Mouse (Mus musculus): ENCODE measurements around the gene Gm20388.
A peak's percentile ranks its signal among the peaks of the same experiment; 100 is the strongest.
"Not testable (repeated sequence)": the region's sequence is repeated elsewhere in the genome, so short reads cannot be mapped to it uniquely, and the experiment has no call there.

Gm20388 gene

DNA sequence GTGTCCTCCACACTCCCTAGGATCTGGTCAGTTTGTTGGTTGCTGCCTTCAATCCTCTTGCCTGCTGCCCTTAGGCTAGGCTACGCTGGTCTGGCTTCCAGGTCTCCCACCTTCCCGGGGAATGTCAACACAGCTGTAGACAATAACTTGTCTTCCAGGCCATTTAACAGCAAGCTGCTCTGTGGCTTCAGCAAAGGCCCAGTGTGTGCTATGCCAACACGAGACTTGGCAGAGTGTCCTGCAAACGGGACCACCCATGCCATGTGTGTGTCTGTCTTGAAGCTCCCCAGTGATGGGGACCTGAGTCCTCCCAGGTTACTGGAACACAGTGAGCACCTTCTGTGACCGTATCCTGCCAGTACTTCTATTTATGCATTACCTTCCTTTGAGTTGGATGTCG lies 1493.2 kb downstream of the Gm20388 start:
- DNase-seq (ENCODE audit: low spot score in 2 of 2), result no peak

GRCm38 (mm10) chr8:121418081-121418480 lies 1507.4 kb downstream of the Gm20388 start:
- DNase-seq (ENCODE audit: low spot score in 2 of 2), result no peak

DNA sequence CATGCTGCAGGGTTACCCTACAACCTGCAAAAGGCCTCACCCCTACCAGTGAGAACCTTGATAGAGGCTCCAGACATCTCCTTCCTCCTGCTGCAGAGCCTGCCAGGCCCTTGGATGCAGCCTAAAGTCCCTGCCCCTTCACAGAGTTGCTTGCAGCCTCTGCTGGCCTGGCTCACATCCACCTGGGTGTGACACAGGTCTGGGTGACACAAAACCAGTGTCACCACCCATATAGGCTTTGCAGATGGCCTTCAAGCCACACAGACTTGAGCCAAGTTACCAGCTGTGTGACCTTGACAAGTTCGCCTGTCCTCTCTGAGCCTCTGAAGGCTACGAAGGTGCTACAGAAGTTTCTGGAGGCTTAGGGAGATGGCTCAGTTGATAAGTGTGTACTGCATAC lies 1508.9 kb downstream of the Gm20388 start:
- DNase-seq (ENCODE audit: low spot score in 2 of 2), result no peak

DNA sequence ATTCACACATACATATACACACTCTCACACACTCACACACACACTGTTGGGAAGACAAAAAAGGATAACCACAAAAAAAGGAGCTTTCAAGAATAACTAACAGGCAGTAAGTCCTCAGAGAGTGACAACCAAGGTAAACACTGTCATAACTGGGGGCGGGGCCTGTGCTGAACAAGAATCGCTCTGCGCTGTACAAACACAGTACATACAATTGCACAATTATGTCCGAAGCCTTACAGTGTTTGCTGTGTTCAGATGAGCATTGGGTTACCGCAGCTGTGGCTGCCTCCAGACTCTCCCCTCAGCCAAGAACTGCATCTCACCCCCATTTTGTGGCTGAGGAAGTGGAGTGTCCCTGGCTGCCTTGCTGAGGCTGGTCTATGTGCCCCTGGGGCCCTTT lies 1510.4 kb downstream of the Gm20388 start:
- no peak for DNase-seq (ENCODE audit: low spot score in 2 of 2)

DNA sequence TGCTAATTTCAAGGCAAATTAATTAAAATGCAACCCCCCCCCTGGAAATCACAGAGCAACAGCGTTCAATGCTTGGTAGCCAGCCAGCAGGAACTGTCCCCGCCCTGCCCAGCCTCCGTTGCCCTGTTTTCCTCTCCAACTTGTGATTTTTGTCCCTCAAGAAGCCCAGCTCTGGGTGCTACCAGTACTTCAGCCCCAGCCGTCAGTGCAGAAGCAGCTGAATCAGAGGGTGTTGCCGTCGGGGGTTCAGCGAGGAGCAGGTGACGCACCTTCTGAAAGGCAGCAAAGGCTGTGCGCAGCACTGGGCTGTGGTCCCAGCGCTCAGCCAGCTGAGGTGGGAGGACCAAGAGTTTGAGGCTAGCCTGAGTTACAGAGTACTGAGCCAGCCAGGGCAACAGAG lies 1513.4 kb downstream of the Gm20388 start:
- DNase-seq (ENCODE audit: low spot score in 2 of 2), result no peak

DNA sequence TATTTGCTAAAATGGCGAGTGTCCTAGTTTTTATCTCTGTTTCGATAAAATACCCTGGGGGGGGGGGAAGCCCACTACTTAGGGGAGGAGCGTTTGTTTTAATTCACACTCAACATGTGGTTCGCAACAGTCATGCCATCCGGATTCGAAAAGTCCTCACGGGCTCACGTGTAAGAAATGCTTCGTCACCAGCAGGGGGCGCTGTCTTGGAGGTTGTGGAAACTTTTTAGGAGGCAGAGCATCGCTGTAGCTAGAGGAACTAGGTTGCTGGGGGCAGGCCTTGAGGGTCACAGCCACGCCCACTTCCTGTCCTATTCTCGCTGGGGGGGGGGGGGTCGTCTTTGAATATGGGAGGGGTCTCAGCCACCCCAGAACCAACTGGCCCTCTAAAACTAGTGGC lies 1514.0 kb downstream of the Gm20388 start:
- no peak for DNase-seq (ENCODE audit: low spot score in 2 of 2)

DNA sequence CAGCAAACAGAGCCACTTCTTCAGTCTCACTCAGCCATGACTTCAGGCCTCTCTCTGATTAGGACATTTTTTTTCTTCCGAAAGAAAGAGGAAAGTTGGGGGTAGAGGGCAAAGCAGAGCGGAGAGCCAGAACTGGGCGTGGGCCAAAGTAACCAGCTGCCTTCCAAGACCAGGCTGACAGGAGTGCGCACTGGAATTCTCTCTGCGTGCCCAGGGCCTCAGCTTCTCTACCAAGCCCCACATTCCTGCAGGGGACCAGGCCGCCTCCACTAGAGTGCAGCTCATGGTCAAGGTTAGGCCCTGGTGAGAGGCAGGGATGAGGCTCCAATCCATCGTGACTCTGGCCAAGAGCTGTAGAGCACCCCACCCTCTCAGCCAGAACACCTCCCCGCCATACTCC lies 1520.9 kb downstream of the Gm20388 start:
- no peak for DNase-seq (ENCODE audit: low spot score in 2 of 2)

GRCm38 (mm10) chr8:121433466-121433865 lies 1522.8 kb downstream of the Gm20388 start:
- no peak for DNase-seq (ENCODE audit: low spot score in 2 of 2)

DNA sequence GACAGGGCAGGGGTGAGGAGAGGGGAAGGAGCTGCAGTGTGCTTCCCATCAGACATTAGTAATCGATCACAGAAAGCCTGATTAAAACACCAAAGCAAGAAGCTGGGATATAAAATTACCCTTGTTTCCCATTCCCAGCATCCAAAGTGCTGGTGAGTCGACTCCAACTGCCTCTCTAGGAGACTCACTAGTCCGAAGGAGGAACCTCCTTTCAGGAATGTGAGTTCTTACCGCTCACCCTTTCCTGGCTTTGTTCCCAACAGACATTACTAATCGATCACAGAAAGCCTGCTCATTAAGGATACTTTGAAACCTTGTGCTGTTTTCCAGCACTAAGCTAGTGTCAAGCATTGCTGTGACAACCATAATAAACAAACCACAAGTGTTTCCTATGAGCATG lies 1526.0 kb downstream of the Gm20388 start:
- DNase-seq (ENCODE audit: low spot score in 2 of 2), result no peak

GRCm38 (mm10) chr8:121437506-121437905 lies 1526.9 kb downstream of the Gm20388 start:
- no peak for DNase-seq (ENCODE audit: low spot score in 2 of 2)

DNA sequence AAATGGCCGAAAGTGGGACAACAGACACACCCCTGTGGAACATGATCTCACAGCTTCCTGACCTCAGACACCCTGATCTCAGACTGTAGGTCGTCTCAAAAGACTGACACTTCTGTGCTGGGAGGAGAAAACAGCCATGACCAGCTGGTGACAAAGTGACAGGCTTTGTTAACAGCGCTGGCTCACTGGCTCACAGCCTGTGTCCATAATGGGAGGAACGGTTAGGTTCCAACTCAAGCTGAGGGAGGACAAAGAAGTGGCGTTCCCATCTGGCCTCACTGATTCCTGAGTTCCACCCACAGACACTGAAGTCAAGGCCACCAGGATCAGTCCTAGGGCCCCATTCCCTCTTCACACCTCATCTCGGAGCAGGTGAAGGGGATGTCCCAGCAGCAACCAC lies 1527.5 kb downstream of the Gm20388 start:
- no peak for DNase-seq (ENCODE audit: low spot score in 2 of 2)

- DNase-seq (ENCODE audit: low spot score in 2 of 2), result no peak
Observed at GRCm38 (mm10) chr8:121439351-121439750, 1528.7 kb downstream of the Gm20388 start.

DNA sequence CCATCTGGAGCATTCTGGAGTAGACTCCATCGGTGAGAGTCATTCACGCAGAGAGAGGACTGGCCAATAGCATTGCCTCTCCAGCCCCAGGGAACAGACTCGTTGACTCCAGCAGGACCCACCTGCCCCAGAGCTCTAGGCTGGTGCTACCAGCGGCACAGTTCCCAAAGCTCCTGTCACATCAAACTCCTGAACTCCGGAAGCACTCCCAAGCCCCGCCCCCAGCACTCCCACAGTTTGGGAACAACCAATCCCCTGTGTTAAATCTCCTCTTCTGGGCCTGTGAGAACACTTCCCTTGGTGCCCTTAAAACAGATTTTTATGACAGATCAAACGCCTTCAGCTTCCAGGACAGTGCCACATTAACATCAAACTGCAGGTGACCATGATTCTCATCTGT lies 1532.7 kb downstream of the Gm20388 start:
- no peak for DNase-seq (ENCODE audit: low spot score in 2 of 2)

DNA sequence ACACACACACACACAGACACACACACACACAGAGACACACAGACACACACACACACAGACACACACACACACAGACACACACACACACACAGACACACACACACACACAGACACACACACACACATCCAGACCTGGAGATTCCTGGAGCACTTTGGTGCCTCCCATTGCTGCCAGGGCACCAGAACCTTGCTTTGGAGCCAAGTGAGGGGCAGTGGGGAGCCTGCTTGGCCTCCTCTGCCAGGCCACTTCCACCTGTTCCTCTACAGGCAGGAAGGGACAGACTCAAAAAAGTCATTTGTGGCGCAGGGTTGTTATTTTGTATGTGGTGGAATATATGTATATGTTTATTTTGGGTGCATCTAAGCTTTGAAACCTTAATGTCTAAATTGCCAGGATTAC lies 1533.9 kb downstream of the Gm20388 start:
- not testable (repeated sequence) for DNase-seq (ENCODE audit: low spot score in 2 of 2)

GRCm38 (mm10) chr8:121445027-121445471 lies 1534.4 kb downstream of the Gm20388 start:
- DNase-seq (ENCODE audit: low spot score in 2 of 2), result peak; percentile 36 to 43

DNA sequence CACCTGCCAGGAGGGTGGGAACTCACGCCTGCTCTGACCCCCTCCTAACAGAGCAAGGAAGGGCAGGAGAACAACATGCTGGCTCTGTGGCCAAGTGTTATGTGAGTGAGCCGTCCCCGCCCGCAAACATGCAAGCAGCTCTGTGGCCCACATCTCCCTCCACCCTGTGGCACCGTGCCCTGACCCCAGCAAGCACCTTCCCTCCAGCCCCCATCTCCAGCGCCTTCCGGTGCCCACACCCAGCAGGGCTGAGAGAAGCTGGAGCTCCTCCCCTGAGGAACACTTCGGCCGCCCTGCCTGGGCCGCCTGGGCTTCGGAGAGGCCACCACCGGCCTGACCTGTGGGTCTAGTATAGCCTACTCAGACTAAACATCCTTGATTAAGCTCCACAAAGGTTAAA lies 1535.5 kb downstream of the Gm20388 start:
- no peak for DNase-seq (ENCODE audit: low spot score in 2 of 2)

GRCm38 (mm10) chr8:121446862-121447261 lies 1536.2 kb downstream of the Gm20388 start:
- DNase-seq (ENCODE audit: low spot score in 2 of 2), result no peak

GRCm38 (mm10) chr8:121450211-121450610 lies 1539.6 kb downstream of the Gm20388 start:
- no peak for DNase-seq (ENCODE audit: low spot score in 2 of 2)

- no peak for DNase-seq (ENCODE audit: low spot score in 2 of 2)
Observed at GRCm38 (mm10) chr8:121451404-121452076, 1540.9 kb downstream of the Gm20388 start.

GRCm38 (mm10) chr8:121454737-121455136 lies 1544.1 kb downstream of the Gm20388 start:
- DNase-seq (ENCODE audit: low spot score in 2 of 2), result no peak

DNA sequence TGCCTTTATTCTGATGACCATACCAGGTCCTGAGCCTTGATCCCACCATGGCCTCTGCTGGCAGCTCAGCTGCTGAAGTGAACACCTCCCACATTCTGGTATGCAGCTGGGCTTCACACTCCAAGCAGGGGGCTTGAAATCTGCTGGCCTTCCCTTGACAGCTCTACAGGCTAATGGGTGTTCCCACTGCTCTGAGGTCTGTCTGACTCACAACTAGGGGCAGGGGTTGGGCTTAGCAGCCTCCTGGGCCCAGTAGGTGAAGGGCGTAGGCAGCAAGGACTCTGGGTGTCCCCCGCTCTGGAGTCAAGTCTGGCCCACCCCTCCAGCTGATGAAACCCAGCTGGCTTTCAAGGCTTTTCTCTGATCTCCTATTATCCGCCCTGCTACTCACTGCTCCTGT lies 1550.6 kb downstream of the Gm20388 start:
- no peak for DNase-seq (ENCODE audit: low spot score in 2 of 2)

DNA sequence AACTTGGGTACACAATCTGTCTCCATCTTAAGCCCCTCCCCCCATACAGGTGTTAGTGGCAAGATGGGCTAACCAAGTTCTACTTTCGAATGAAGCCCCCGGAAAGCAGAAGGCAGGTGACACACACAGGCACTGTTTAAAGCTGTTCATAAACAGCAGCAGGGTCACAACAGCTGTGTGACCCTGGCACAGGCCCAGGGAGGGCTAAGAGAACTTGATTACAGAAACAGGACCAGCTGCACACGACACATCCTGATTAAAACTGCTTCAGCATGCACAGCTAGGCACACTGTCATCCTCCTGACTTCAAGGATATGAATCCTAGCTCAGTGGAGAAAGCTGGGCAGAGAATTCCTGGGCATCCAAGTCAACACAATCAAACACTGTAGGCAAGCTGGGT lies 1551.5 kb downstream of the Gm20388 start:
- DNase-seq (ENCODE audit: low spot score in 2 of 2), result no peak

GRCm38 (mm10) chr8:121468083-121469071 lies 1557.7 kb downstream of the Gm20388 start:
- DNase-seq (ENCODE audit: low spot score in 2 of 2), result no peak
